Mouse (Mus musculus) midbrain, postnatal 0 days (tissue): ENCODE data around the gene Peg3. TPM values are rescaled to one million over a fixed set of nuclear protein-coding genes. Genes with fewer than 3 reads are reported as not detected.

Experiments
- ATAC-seq: fragments of 200-750 bp; cut with Nextera tagmentation; 2 replicates; pipeline ENCODE4 v1.8.0; 2017; ENCODE audit warnings: moderate number of reproducible peaks, mild to moderate bottlenecking, moderate TSS enrichment, moderate library complexity; ENCODE audit not compliant: low FRiP score
- DNase-seq: peaks from one replicate; pipeline ENCODE4 v3.0.0-alpha.2; 2015; ENCODE audit warnings: low spot score
- H3K27ac ChIP-seq: fragments of 300-500 bp; sonication (generic); 2 replicates; pipeline ENCODE4 v1.5.1; 2014; ENCODE audit warnings: low read depth, mild to moderate bottlenecking, low read length, mixed read lengths
- H3K27me3 ChIP-seq: fragments of 300-500 bp; sonication (generic); 2 replicates; pipeline ENCODE4 v1.6.1; 2014; ENCODE audit warnings: low read length, control low read depth, mixed read lengths; ENCODE audit not compliant: insufficient read depth
- H3K36me3 ChIP-seq: fragments of 300-500 bp; sonication (generic); 2 replicates; pipeline ENCODE4 v1.6.1; 2014; ENCODE audit warnings: low read length, control low read depth, mixed read lengths; ENCODE audit not compliant: insufficient read depth
- H3K4me1 ChIP-seq: fragments of 300-500 bp; sonication (generic); 2 replicates; pipeline ENCODE4 v1.6.1; 2014; ENCODE audit warnings: mild to moderate bottlenecking, control low read depth, antibody characterized with exemption, low read length, mixed read lengths; ENCODE audit not compliant: insufficient read depth
- H3K4me2 ChIP-seq: fragments of 300-500 bp; sonication (generic); 2 replicates; pipeline ENCODE4 v1.6.1; 2014; ENCODE audit warnings: low read depth, mild to moderate bottlenecking, low read length, mixed read lengths; ENCODE audit not compliant: poor library complexity, severe bottlenecking
- H3K4me3 ChIP-seq: fragments of 300-500 bp; sonication (generic); 2 replicates; pipeline ENCODE4 v1.5.1; 2014; ENCODE audit warnings: low read depth, mild to moderate bottlenecking, low read length, moderate library complexity
- H3K9ac ChIP-seq: fragments of 300-500 bp; sonication (generic); replicated peaks from 2 replicates; pipeline ENCODE4 v1.6.1; 2014; ENCODE audit warnings: mild to moderate bottlenecking, low read length, moderate library complexity, mixed read lengths; ENCODE audit not compliant: poor library complexity, severe bottlenecking
- H3K9me3 ChIP-seq: fragments of 300-500 bp; sonication (generic); 2 replicates; pipeline ENCODE4 v1.6.1; 2016; ENCODE audit warnings: low read length, control low read depth
- CTCF ChIP-seq: IDR thresholded peaks from 2 replicates; pipeline ENCODE4 v1.5.1; 2016; ENCODE audit warnings: antibody characterized with exemption, mild to moderate bottlenecking
- whole genome bisulfite sequencing: fragments of 180-500 bp; shearing (Covaris S2); extraction: QIAGEN DNeasy Blood & Tissue Kit; methylation state at CpG from one replicate; pipeline ENCODE4 v1.1.7; 2014; 5-methylcytosine and 5-hydroxymethylcytosine counted together
- polyA plus RNA-seq: library from polyadenylated mRNA; unstranded; fragments of >200 nt; fragmentation: Nextera tagmentation; extraction: Ambion mirVana; gene quantifications from 2 replicates; pipeline ENCODE4 v1.2.1, GENCODE M21; 2015
- total RNA-seq: library from RNA; depleted of rRNA; stranded (reverse); fragments of >200 nt; gene quantifications from 2 replicates; pipeline ENCODE4 v1.2.3, GENCODE M21; 2014

Peg3 gene
- total and polyA plus RNA-seq, 2 experiments from 2014 or later, result 92.9 to 150 TPM

DNA sequence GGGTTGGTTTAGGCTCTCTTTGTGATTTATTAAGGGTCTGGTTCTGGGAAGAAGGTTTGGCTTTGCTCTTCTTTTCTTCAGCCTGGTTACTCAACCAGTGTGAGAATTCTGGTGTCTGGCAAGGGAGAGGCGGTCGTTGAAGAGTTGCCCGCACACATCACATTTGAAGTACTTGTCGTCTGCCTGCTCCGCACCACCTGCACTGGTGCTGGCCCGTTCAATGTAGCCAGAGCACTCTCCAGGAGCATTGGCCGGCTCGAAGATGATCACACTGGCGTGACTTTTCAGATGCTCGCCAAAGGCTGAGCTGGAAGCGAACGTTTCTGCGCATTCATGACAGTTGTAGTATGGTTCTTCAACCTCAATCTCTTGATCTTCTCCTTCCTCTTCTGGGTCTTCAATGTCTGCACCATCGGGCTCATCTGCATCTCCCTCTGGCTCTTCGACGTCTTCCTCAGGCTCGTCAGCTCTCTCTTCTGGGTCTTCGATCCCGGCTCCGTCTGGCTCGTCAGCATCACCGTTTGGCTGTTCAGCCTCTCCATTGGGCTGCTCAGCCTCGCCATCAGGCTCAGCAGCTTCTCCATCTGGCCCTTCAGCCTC, 22.7 kb downstream of the Peg3 start:
- Histone ChIP-seq H3K9ac (no peak overlapping the region), H3K4me2 (no peak overlapping the region), H3K36me3 (peaks cover 25% of the 10 kb centered on the region; the same call in 1 of the 2 replicates), H3K4me3 (no peak overlapping the region), H3K27ac (no peak overlapping the region), H3K27me3 (no peaks in the 10 kb centered on the region), H3K9me3 (no peaks in the 10 kb centered on the region), H3K4me1 (no peaks in the 10 kb centered on the region)
- ATAC-seq (no peak), DNase-seq (no peak)
- 93% methylated on average over 23 of the region's 23 CpGs for WGBS
- TF ChIP-seq CTCF, result no peak

DNA sequence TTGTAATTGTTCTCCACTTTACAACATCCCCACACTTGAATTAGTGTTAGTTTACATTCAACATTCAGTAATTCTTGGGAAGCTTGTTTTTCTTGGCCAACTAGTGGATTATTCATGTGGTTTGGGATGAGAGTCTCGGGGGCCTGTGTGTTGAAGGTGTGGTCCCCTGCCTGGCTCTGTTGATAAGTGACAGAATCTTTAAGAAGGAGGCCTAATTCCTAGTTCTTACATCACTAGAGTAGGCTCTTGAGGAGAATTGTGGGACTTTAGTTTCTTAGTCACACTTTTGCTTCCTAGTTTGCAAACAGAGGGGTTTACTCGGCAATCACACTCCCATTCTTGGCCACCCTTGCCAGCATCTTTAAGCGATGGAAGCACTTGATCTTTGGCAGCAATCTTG, 31.0 kb downstream of the Peg3 start:
- Histone ChIP-seq H3K36me3 (no peaks in the 10 kb centered on the region), H3K4me2 (no peak overlapping the region), H3K27ac (no peak overlapping the region), H3K4me1 (no peaks in the 10 kb centered on the region), H3K9ac (no peak overlapping the region), H3K9me3 (no peaks in the 10 kb centered on the region), H3K27me3 (no peaks in the 10 kb centered on the region), H3K4me3 (no peak overlapping the region)
- no peak for DNase-seq
- ATAC-seq, result no peak
- 85% methylated on average over 3 of the region's 3 CpGs for WGBS
- TF ChIP-seq CTCF, result no peak

DNA sequence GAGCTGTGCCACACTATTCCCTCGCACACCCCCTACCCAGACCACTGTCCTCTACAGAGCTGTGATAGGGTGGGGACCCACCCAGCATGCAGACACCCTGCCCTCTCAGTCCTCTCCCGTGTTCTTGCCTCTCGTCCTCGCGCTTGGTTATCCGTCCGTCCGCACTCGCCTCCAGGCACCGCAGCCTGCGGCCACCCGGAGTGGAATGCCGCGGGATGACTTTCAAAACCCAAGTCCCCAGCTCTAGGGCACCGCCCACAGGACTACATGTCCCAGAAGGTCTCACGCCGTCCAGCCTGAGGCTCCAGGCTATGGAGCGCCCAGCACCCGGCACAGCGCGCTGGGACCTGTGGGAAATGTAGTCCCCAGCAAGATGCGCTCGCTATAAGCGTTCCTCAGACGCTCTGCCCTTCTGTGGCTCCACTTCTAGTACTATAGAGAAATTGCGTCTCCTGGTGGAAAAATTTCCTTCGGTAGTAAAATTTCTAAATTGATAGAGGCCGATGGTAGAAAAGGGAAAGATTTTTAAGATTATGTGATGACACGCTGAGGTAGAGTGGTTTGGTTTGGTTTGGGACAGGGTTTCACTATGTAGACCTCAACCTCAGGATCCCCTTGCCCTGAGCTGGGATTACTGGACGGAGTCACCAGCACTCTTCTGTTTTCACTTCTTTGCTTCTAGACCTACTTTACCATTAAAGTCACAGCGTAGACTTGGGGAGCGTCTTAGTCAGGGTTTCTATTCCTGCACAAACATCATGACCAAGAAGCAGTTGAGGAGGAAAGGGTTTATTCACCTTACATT, 33.8 kb downstream of the Peg3 start, which contains the start of gene Zim1:
Gene Zim1 (minus strand): TSS at position 210 of the 805 bp plus-strand sequence.
- H3K36me3 ChIP-seq, result no peaks in the 10 kb centered on the region
- peak; percentile 100 for ATAC-seq

DNA sequence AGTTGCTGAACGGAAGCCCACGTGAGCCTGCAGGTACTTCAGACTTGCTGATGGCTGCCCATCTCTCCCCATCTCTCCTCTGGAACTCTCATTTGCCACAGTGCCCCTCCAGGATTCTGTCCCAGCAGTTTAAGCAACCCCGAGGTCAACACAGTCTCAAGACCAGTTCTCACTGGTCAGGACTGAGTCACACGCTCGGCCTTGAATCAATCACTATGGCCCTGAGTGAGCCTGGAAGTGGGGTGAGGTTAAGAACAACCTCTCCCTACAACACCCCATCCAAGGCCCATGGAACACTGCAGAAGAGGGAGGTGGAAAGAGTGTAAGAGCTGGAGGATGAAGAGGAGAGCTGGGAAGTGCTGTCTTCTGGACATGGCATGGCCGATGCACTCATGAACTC, 44.7 kb downstream of the Peg3 start:
- ATAC-seq, result 0 out of 2 replicates have a peak, but pooled peaks have one; percentile 16
- Histone ChIP-seq H3K4me1 (no peaks in the 10 kb centered on the region), H3K9me3 (no peaks in the 10 kb centered on the region), H3K27ac (no peak overlapping the region), H3K9ac (no peak overlapping the region), H3K27me3 (no peaks in the 10 kb centered on the region), H3K36me3 (peaks cover 7% of the 10 kb centered on the region), H3K4me2 (no peak overlapping the region), H3K4me3 (no peak overlapping the region)
- no peak for TF ChIP-seq CTCF
- WGBS, result 93% methylated on average over 6 of the region's 6 CpGs
- DNase-seq, result no peak

More for the DNA sequence above, 33.8 kb downstream of the Peg3 start, which contains the start of gene Zim1:
- H3K4me2 ChIP-seq, result peak within 1 kb of the TSS; percentile 83
- H3K9me3 ChIP-seq, result no peaks in the 10 kb centered on the region
- H3K27ac ChIP-seq, result no peak within 1 kb of the TSS
- H3K27me3 ChIP-seq, result no peaks in the 10 kb centered on the region
- H3K4me1 ChIP-seq, result no peaks in the 10 kb centered on the region
- TF ChIP-seq CTCF, result peak; percentile 72
- H3K9ac ChIP-seq, result peak within 1 kb of the TSS; percentile 48; the same call in 1 of the 2 replicates
- 8% methylated on average over 32 of the region's 32 CpGs for WGBS
- DNase-seq, result peak; percentile 95
- peak within 1 kb of the TSS; percentile 54 for H3K4me3 ChIP-seq

DNA sequence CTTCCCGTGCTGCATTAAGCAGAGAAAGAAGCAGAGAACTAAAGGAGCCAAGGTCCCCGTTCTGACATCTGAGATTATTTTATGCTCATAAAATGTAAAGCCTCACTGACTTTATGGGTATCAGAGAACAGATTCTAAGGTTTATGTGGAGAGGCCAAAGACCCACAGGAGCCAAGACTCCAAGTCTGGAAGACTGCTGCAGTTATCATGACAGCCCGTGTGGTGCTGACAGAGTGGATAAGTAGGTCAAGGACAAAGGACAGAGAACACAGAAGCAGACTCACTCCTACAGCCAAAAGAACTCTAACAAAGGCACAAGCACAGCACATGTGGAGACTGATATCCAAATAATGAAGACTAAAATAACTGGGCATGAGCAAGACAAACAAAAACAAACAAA, 63.5 kb downstream of the Peg3 start:
- DNase-seq (no peak), ATAC-seq (no peak)
- H3K4me2 ChIP-seq, result no peak overlapping the region
- no peak for TF ChIP-seq CTCF
- no peak overlapping the region for H3K27ac ChIP-seq
- no peaks in the 10 kb centered on the region for H3K4me1 ChIP-seq
- H3K36me3 ChIP-seq, result no peaks in the 10 kb centered on the region
- no peak overlapping the region for H3K9ac ChIP-seq
- H3K27me3 ChIP-seq, result no peaks in the 10 kb centered on the region
- H3K9me3 ChIP-seq, result no peaks in the 10 kb centered on the region
- WGBS, result 78% methylated on average over 3 of the region's 3 CpGs
- H3K4me3 ChIP-seq, result no peak overlapping the region

DNA sequence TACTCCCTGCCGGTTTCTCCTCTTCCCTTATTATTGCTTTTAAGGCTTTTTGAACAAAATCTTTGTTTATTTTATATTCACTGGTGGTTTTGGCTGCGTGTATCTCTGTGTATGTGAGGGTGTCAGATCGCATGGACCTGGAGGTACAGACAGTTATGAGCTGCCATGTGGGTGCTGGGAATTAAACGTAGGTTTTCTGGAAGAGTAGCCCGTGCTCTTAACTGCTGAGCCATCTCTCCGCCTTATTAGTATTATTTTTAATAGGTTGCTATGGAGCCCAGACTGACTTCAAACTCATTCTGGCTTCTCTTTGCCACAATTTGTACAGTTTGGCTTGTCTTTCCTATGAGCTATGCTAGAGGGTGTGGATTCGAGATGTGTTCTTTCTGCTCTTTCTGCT, 66.8 kb downstream of the Peg3 start:
- Histone ChIP-seq H3K4me1 (no peaks in the 10 kb centered on the region), H3K27ac (no peak overlapping the region), H3K4me2 (no peak overlapping the region), H3K4me3 (no peak overlapping the region), H3K36me3 (no peaks in the 10 kb centered on the region), H3K9ac (no peak overlapping the region), H3K27me3 (no peaks in the 10 kb centered on the region), H3K9me3 (no peaks in the 10 kb centered on the region)
- no peak for ATAC-seq
- TF ChIP-seq CTCF, result no peak
- DNase-seq, result no peak
- WGBS, result 87% methylated on average over 7 of the region's 7 CpGs
